Mouse (Mus musculus) liver, postnatal 0 days (tissue): ENCODE data around the gene Bzw2. TPM values are rescaled to one million over a fixed set of nuclear protein-coding genes. Genes with fewer than 3 reads are reported as not detected.

ENCODE experiments used
- ATAC-seq: fragments of 200-750 bp; cut with Nextera tagmentation; 2 replicates; pipeline ENCODE4 v1.8.0; 2017; ENCODE audit warnings: mild to moderate bottlenecking, moderate library complexity
- DNase-seq: peaks from one replicate; pipeline ENCODE4 v3.0.0-alpha.2; 2016
- H3K27ac ChIP-seq: fragments of 300-500 bp; sonication (generic); 2 replicates; pipeline ENCODE4 v1.5.1; 2014; ENCODE audit warnings: antibody characterized with exemption, moderate library complexity, mild to moderate bottlenecking, low read depth
- H3K27me3 ChIP-seq: fragments of 300-500 bp; sonication (generic); 2 replicates; pipeline ENCODE4 v1.6.1; 2014; ENCODE audit warnings: low read length, control low read depth, mixed read lengths; ENCODE audit not compliant: insufficient read depth
- H3K36me3 ChIP-seq: fragments of 300-500 bp; sonication (generic); replicated peaks from 2 replicates; pipeline ENCODE4 v1.6.1; 2014; ENCODE audit warnings: mild to moderate bottlenecking, control low read depth, low read length, moderate library complexity, mixed read lengths; ENCODE audit not compliant: insufficient read depth
- H3K4me1 ChIP-seq: fragments of 300-500 bp; sonication (generic); 2 replicates; pipeline ENCODE4 v1.6.1; 2014; ENCODE audit warnings: antibody characterized with exemption, mild to moderate bottlenecking, control low read depth; ENCODE audit not compliant: insufficient read depth
- H3K4me2 ChIP-seq: fragments of 300-500 bp; sonication (generic); 2 replicates; pipeline ENCODE4 v1.6.1; 2014; ENCODE audit warnings: low read depth, mild to moderate bottlenecking, low read length, moderate library complexity, mixed read lengths
- H3K4me3 ChIP-seq: fragments of 300-500 bp; sonication (generic); 2 replicates; pipeline ENCODE4 v1.5.1; 2014; ENCODE audit warnings: low read depth, low read length
- H3K9ac ChIP-seq: fragments of 300-500 bp; sonication (generic); replicated peaks from 2 replicates; pipeline ENCODE4 v1.6.1; 2014; ENCODE audit warnings: mild to moderate bottlenecking, moderate library complexity
- H3K9me3 ChIP-seq: fragments of 300-500 bp; sonication (generic); 2 replicates; pipeline ENCODE4 v1.6.1; 2016; ENCODE audit warnings: mild to moderate bottlenecking, control low read depth, low read length, mixed read lengths
- CTCF ChIP-seq: sonication (generic); IDR thresholded peaks from 2 replicates; pipeline ENCODE4 v1.5.1; 2016; ENCODE audit warnings: antibody characterized with exemption, low read depth
- EP300 ChIP-seq: IDR thresholded peaks from 2 replicates; pipeline ENCODE4 v1.6.1; 2016; ENCODE audit warnings: antibody characterized with exemption, low read depth, mild to moderate bottlenecking
- WGBS: fragments of 180-500 bp; shearing (Covaris S2); extraction: QIAGEN DNeasy Blood & Tissue Kit; methylation state at CpG from one replicate; pipeline ENCODE4 v1.1.7; 2014; ENCODE audit not compliant: insufficient replicate concordance; 5-methylcytosine and 5-hydroxymethylcytosine counted together
- polyA plus RNA-seq: library from polyadenylated mRNA; unstranded; fragments of >200 nt; fragmentation: Nextera tagmentation; extraction: Ambion mirVana; gene quantifications from 2 replicates; pipeline ENCODE4 v1.2.1, GENCODE M21; 2015

Bzw2 gene
- polyA plus RNA-seq, 1 experiment from 2014 or later = 29.6 TPM

GRCm38 (mm10) chr12:36140401-36140800, 17.5 kb downstream of the Bzw2 start:
- H3K4me1 ChIP-seq = peaks cover under 1% of the 10 kb centered on the region; the same call in 1 of the 2 replicates
- no peak overlapping the region for H3K27ac ChIP-seq
- H3K27me3 ChIP-seq = no peaks in the 10 kb centered on the region
- H3K4me3 ChIP-seq = no peak overlapping the region
- H3K9ac ChIP-seq = no peak overlapping the region
- no peak overlapping the region for H3K4me2 ChIP-seq
- 86% methylated on average over 6 of the region's 6 CpGs for WGBS
- no peak for TF ChIP-seq CTCF
- TF ChIP-seq EP300 = no peak
- no peaks in the 10 kb centered on the region for H3K36me3 ChIP-seq
- ATAC-seq (no peak), DNase-seq (no peak)
- no peaks in the 10 kb centered on the region for H3K9me3 ChIP-seq

- H3K27me3 ChIP-seq = no peaks in the 10 kb centered on the region
- TF ChIP-seq EP300 = no peak
- TF ChIP-seq CTCF = no peak
- H3K4me1 ChIP-seq = peaks cover 2% of the 10 kb centered on the region; the same call in 1 of the 2 replicates
- WGBS = 63% methylated on average over 4 of the region's 4 CpGs
- no peak overlapping the region for H3K4me2 ChIP-seq
- DNase-seq (no peak), ATAC-seq (no peak)
- no peak overlapping the region for H3K4me3 ChIP-seq
- H3K9me3 ChIP-seq = no peaks in the 10 kb centered on the region
- H3K27ac ChIP-seq = no peak overlapping the region
- H3K9ac ChIP-seq = no peak overlapping the region
- 0 out of 2 replicates have a peak, but pooled peaks cover 3% of the 10 kb centered on the region for H3K36me3 ChIP-seq
Observed at GRCm38 (mm10) chr12:36137192-36137591, 20.7 kb downstream of the Bzw2 start.

GRCm38 (mm10) chr12:36136285-36136684, 21.6 kb downstream of the Bzw2 start:
- TF ChIP-seq CTCF (no peak), EP300 (no peak)
- no peak for ATAC-seq
- DNase-seq = no peak
- Histone ChIP-seq H3K36me3 (peaks cover 3% of the 10 kb centered on the region; the same call in 1 of the 2 replicates), H3K4me2 (no peak overlapping the region), H3K4me3 (no peak overlapping the region), H3K9me3 (no peaks in the 10 kb centered on the region), H3K27ac (no peak overlapping the region), H3K27me3 (no peaks in the 10 kb centered on the region), H3K4me1 (peaks cover 2% of the 10 kb centered on the region; the same call in 1 of the 2 replicates), H3K9ac (no peak overlapping the region)
- WGBS = 64% methylated on average over 8 of the region's 8 CpGs

- no peaks in the 10 kb centered on the region for H3K9me3 ChIP-seq
- WGBS = 73% methylated on average over 3 of the region's 3 CpGs
- no peak overlapping the region for H3K27ac ChIP-seq
- H3K36me3 ChIP-seq = peaks cover 3% of the 10 kb centered on the region; the same call in 1 of the 2 replicates
- TF ChIP-seq EP300 = no peak
- no peak for TF ChIP-seq CTCF
- H3K27me3 ChIP-seq = no peaks in the 10 kb centered on the region
- H3K4me3 ChIP-seq = no peak overlapping the region
- ATAC-seq (no peak), DNase-seq (no peak)
- peaks cover 2% of the 10 kb centered on the region; the same call in 1 of the 2 replicates for H3K4me1 ChIP-seq
- no peak overlapping the region for H3K4me2 ChIP-seq
- H3K9ac ChIP-seq = no peak overlapping the region
Observed at GRCm38 (mm10) chr12:36135409-36135808, 22.5 kb downstream of the Bzw2 start.

GRCm38 (mm10) chr12:36134111-36134510, 23.8 kb downstream of the Bzw2 start:
- Histone ChIP-seq H3K27ac (no peak overlapping the region), H3K4me3 (no peak overlapping the region), H3K27me3 (no peaks in the 10 kb centered on the region), H3K9ac (no peak overlapping the region), H3K4me2 (no peak overlapping the region), H3K9me3 (no peaks in the 10 kb centered on the region; the same call in 1 of the 2 replicates), H3K4me1 (peaks cover 2% of the 10 kb centered on the region; the same call in 1 of the 2 replicates), H3K36me3 (peaks cover 11% of the 10 kb centered on the region)
- TF ChIP-seq CTCF (no peak), EP300 (no peak)
- DNase-seq = no peak
- 86% methylated on average over 5 of the region's 5 CpGs for WGBS
- ATAC-seq = no peak

GRCm38 (mm10) chr12:36133547-36133946, 24.3 kb downstream of the Bzw2 start:
- Histone ChIP-seq H3K9ac (no peak overlapping the region), H3K27me3 (no peaks in the 10 kb centered on the region), H3K36me3 (peaks cover 11% of the 10 kb centered on the region), H3K4me1 (peaks cover 2% of the 10 kb centered on the region; the same call in 1 of the 2 replicates), H3K27ac (no peak overlapping the region), H3K4me3 (no peak overlapping the region), H3K9me3 (no peaks in the 10 kb centered on the region; the same call in 1 of the 2 replicates), H3K4me2 (no peak overlapping the region)
- DNase-seq = no peak
- no peak for TF ChIP-seq CTCF
- no peak for TF ChIP-seq EP300
- ATAC-seq = no peak
- 72% methylated on average over 5 of the region's 5 CpGs for WGBS

GRCm38 (mm10) chr12:36132668-36133067, 25.2 kb downstream of the Bzw2 start:
- H3K9ac ChIP-seq = no peak overlapping the region
- no peak for ATAC-seq
- peaks cover 11% of the 10 kb centered on the region for H3K36me3 ChIP-seq
- TF ChIP-seq EP300 (no peak), CTCF (no peak)
- 83% methylated on average over 3 of the region's 3 CpGs for WGBS
- no peaks in the 10 kb centered on the region; the same call in 1 of the 2 replicates for H3K9me3 ChIP-seq
- H3K4me3 ChIP-seq = no peak overlapping the region
- H3K27ac ChIP-seq = no peak overlapping the region
- DNase-seq = no peak
- no peaks in the 10 kb centered on the region for H3K27me3 ChIP-seq
- no peak overlapping the region for H3K4me2 ChIP-seq
- H3K4me1 ChIP-seq = peaks cover 2% of the 10 kb centered on the region; the same call in 1 of the 2 replicates
